Mouse (Mus musculus) ES-E14 (cell line): ENCODE data around the gene Slc24a2.

Experiments used
- CHD2 ChIP-seq: IDR thresholded peaks from 2 replicates; pipeline ENCODE4 v1.6.1; 2014; ENCODE audit warnings: mild to moderate bottlenecking, low read depth, low read length, inconsistent platforms
- HCFC1 ChIP-seq: IDR thresholded peaks from 2 replicates; pipeline ENCODE4 v1.6.1; 2012; ENCODE audit warnings: low read length, inconsistent platforms, borderline replicate concordance; ENCODE audit not compliant: insufficient read depth
- MAFK ChIP-seq: IDR thresholded peaks from 2 replicates; pipeline ENCODE4 v1.6.1; 2014; ENCODE audit warnings: mild to moderate bottlenecking, low read depth, low read length, inconsistent platforms; ENCODE audit not compliant: insufficient read depth
- ZC3H11A ChIP-seq: IDR thresholded peaks from 2 replicates; pipeline ENCODE4 v1.6.1; 2012; ENCODE audit warnings: low read depth, mild to moderate bottlenecking, inconsistent platforms, low read length, borderline replicate concordance
- ZNF384 ChIP-seq: IDR thresholded peaks from 2 replicates; pipeline ENCODE4 v1.6.1; 2012; ENCODE audit warnings: low read depth, low read length, inconsistent platforms

DNA sequence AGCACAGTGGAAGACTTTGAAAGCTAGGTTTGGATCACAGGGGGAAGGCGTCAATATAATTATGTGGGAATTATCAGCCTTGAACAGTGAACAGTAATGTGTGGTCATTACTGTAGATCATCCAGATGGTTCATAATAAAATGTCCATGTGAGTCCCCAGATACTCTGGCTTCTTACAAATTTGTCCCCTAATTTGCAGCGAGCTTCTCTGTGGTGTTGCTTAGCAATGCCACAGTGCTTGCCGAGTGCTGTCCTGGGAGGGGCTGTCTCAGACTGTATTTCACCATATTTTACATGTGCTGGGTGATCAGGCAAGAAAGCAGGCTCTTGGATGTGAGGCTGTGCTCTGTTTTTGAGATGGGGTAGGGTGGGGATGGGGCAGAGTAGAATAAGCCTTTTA is 172.7 kb downstream of the Slc24a2 start:
- TF ChIP-seq ZNF384 (no peak), CHD2 (no peak), MAFK (no peak), HCFC1 (no peak), ZC3H11A (no peak)
